Mouse (Mus musculus): ENCODE results near the gene Elovl6. TPM values are rescaled to one million over a fixed set of nuclear protein-coding genes. Genes with fewer than 3 reads are reported as not detected.

The Elovl6 gene
- total RNA-seq (2023), result 7.0 TPM

DNA sequence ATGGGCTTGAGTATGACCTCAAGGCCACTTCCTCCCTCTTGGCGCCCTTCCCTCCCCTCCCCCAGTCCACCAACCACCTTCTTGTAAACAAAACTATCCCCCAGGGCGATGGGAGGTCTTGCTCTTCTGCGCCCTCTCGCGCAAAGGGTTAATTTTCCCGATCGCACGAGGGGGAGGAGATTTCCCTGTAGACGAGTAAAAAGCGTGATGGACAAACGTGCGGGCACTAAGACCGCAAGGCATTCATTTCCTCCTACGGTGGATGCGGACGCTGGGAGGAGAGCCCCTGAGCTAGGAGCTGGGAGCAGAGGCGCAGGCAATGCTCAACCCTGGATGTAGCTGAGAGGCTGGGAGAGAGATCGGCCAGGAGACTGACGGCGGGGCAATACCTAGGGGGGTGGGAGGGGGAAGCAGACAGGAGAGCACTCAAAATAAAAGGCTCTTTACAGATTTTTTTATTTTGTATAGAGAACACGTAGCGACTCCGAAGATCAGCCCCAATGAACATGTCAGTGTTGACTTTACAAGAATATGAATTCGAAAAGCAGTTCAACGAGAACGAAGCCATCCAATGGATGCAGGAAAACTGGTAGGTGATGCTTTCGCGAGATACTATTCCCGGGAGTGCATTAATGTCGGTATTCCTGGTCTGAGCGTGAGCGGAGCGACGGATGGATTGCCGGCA lies at the start of gene Elovl6:
TSS of gene Elovl6 (plus strand) at position 176 of the 685 bp plus-strand sequence.

Other genes starting within 250 kb of the Elovl6 start
- gene Enpep, start 199.6 kb upstream of the Elovl6 start, total RNA-seq (2023), result not detected
- gene Egf, start 223.0 kb downstream of the Elovl6 start, total RNA-seq (2023), result 3.9 TPM